Mouse (Mus musculus) kidney, postnatal 0 days (tissue): ENCODE results near the gene Sap30l. TPM values are rescaled to one million over a fixed set of nuclear protein-coding genes. Genes with fewer than 3 reads are reported as not detected.
"Not testable (repeated sequence)": the region's sequence is repeated elsewhere in the genome, so short reads cannot be mapped to it uniquely, and the experiment has no call there.

Experiments used
- ATAC-seq: fragments of 200-750 bp; cut with Nextera tagmentation; replicated peaks from 2 replicates; pipeline ENCODE4 v1.8.0; 2017; ENCODE audit warnings: low read depth, moderate number of reproducible peaks, moderate TSS enrichment, moderate library complexity; ENCODE audit not compliant: low FRiP score
- DNase-seq: peaks from one replicate; pipeline ENCODE4 v3.0.0-alpha.2; 2016; ENCODE audit warnings: low spot score
- H3K27ac ChIP-seq: fragments of 300-500 bp; sonication (generic); 2 replicates; pipeline ENCODE4 v1.5.1; 2014; ENCODE audit warnings: mild to moderate bottlenecking
- H3K27me3 ChIP-seq: fragments of 300-500 bp; sonication (generic); 2 replicates; pipeline ENCODE4 v1.6.1; 2014; ENCODE audit warnings: low read length, mixed read lengths; ENCODE audit not compliant: insufficient read depth
- H3K36me3 ChIP-seq: fragments of 300-500 bp; sonication (generic); 2 replicates; pipeline ENCODE4 v1.6.1; 2014; ENCODE audit warnings: low read length, mixed read lengths; ENCODE audit not compliant: insufficient read depth
- H3K4me1 ChIP-seq: fragments of 300-500 bp; sonication (generic); replicated peaks from 2 replicates; pipeline ENCODE4 v1.6.1; 2014; ENCODE audit warnings: antibody characterized with exemption, low read length, mixed read lengths; ENCODE audit not compliant: insufficient read depth
- H3K4me2 ChIP-seq: fragments of 300-500 bp; sonication (generic); 2 replicates; pipeline ENCODE4 v1.6.1; 2014; ENCODE audit warnings: mild to moderate bottlenecking, low read length, moderate library complexity, mixed read lengths
- H3K4me3 ChIP-seq: fragments of 300-500 bp; sonication (generic); replicated peaks from 2 replicates; pipeline ENCODE4 v1.5.1; 2014; ENCODE audit warnings: low read depth, low read length
- H3K9ac ChIP-seq: fragments of 300-500 bp; sonication (generic); 2 replicates; pipeline ENCODE4 v1.6.1; 2014; ENCODE audit warnings: low read depth, low read length
- H3K9me3 ChIP-seq: fragments of 300-500 bp; sonication (generic); replicated peaks from 2 replicates; pipeline ENCODE4 v1.6.1; 2016; ENCODE audit warnings: low read length, inconsistent platforms, mixed read lengths
- CTCF ChIP-seq: IDR thresholded peaks from 2 replicates; pipeline ENCODE4 v1.5.1; 2016; ENCODE audit warnings: antibody characterized with exemption, low read depth, mild to moderate bottlenecking, moderate library complexity
- WGBS: fragments of 180-500 bp; shearing (Covaris S2); extraction: QIAGEN DNeasy Blood & Tissue Kit; methylation state at CpG from one replicate; pipeline ENCODE4 v1.1.7; 2014; 5-methylcytosine and 5-hydroxymethylcytosine counted together
- polyA plus RNA-seq: library from polyadenylated mRNA; unstranded; fragments of >200 nt; fragmentation: Nextera tagmentation; extraction: Ambion mirVana; gene quantifications from 2 replicates; pipeline ENCODE4 v1.2.1, GENCODE M21; 2015

Sap30l gene
- polyA plus RNA-seq, 1 experiment from 2014 or later, result 19.1 TPM

GRCm38 (mm10) chr11:57837861-57838680 is 36.6 kb downstream of the Sap30l start:
- H3K9ac ChIP-seq, result no peak overlapping the region
- DNase-seq (no peak), ATAC-seq (no peak)
- no peaks in the 10 kb centered on the region for H3K9me3 ChIP-seq
- no peak for TF ChIP-seq CTCF
- WGBS, result 7% methylated on average over 22 of the region's 22 CpGs
- no peak overlapping the region for H3K4me3 ChIP-seq
- no peaks in the 10 kb centered on the region for H3K36me3 ChIP-seq
- H3K4me2 ChIP-seq, result no peak overlapping the region
- H3K4me1 ChIP-seq, result peaks cover 8% of the 10 kb centered on the region; the same call in 1 of the 2 replicates
- H3K27me3 ChIP-seq, result peaks cover 83% of the 10 kb centered on the region
- H3K27ac ChIP-seq, result no peak overlapping the region

DNA sequence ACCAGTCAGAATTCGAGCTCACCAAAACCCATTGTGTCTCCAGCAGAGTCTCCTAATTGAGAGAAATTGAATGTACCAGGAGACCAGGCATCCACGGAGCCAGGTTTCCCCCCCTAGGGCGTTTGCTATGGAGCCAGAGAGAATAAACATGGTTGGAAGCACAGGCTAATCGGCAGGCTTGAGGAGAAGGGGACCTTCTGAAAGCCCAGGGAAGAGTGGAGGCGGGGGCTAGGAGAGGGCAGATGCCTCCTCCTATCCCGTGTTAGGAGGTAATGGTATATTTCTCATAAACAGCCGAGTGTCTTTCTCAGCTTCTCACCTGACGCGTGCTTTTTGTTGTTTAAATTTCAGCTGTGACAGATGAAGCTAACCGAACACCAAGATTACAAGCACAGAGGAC is 39.5 kb downstream of the Sap30l start:
- no peak overlapping the region for H3K27ac ChIP-seq
- 18% methylated on average over 10 of the region's 10 CpGs for WGBS
- no peak overlapping the region for H3K4me3 ChIP-seq
- DNase-seq (no peak), ATAC-seq (no peak)
- no peak for TF ChIP-seq CTCF
- H3K27me3 ChIP-seq, result peaks cover 56% of the 10 kb centered on the region
- H3K9ac ChIP-seq, result no peak overlapping the region
- no peaks in the 10 kb centered on the region for H3K36me3 ChIP-seq
- H3K4me2 ChIP-seq, result no peak overlapping the region
- no peaks in the 10 kb centered on the region for H3K9me3 ChIP-seq
- H3K4me1 ChIP-seq, result peaks cover 8% of the 10 kb centered on the region; the same call in 1 of the 2 replicates

GRCm38 (mm10) chr11:57841391-57841790 is 40.0 kb downstream of the Sap30l start:
- H3K4me2 ChIP-seq, result no peak overlapping the region
- H3K27ac ChIP-seq, result no peak overlapping the region
- H3K4me1 ChIP-seq, result peaks cover 8% of the 10 kb centered on the region; the same call in 1 of the 2 replicates
- no peak overlapping the region for H3K4me3 ChIP-seq
- no peaks in the 10 kb centered on the region for H3K9me3 ChIP-seq
- ATAC-seq, result no peak
- no peaks in the 10 kb centered on the region for H3K36me3 ChIP-seq
- peaks cover 52% of the 10 kb centered on the region for H3K27me3 ChIP-seq
- 26% methylated on average over 7 of the region's 7 CpGs for WGBS
- H3K9ac ChIP-seq, result no peak overlapping the region
- TF ChIP-seq CTCF, result no peak
- no peak for DNase-seq

- not testable (repeated sequence) for H3K4me3 ChIP-seq, H3K9me3 ChIP-seq, H3K36me3 ChIP-seq, H3K4me2 ChIP-seq, H3K4me1 ChIP-seq, DNase-seq, ATAC-seq, H3K9ac ChIP-seq, H3K27ac ChIP-seq, H3K27me3 ChIP-seq
- 85% methylated on average over 8 of the region's 9 CpGs for WGBS
Observed at GRCm38 (mm10) chr11:57846421-57847363, 45.3 kb downstream of the Sap30l start.

DNA sequence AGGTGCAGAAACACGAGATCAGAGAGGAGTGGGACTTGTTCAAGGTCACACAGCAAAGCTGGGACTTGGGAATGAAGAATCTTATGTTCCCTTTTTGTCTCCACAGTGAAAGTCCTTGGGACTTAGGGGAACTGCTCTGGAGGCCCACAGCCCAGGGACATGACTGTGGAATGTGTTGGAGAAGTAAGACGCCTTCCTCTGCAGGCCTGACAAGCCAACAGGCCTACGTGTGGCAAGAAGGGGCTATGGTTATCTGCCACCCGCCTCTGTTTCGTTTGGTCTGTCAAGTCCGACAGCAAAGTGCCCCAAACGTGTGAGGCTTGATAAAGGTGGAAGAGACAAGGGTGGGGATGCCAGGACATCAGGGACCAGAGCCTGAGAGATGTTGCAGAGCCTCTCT is 46.0 kb downstream of the Sap30l start:
- Histone ChIP-seq H3K4me3 (no peak overlapping the region), H3K4me2 (no peak overlapping the region), H3K27ac (no peak overlapping the region), H3K36me3 (no peaks in the 10 kb centered on the region), H3K9ac (no peak overlapping the region), H3K9me3 (no peaks in the 10 kb centered on the region), H3K4me1 (no peaks in the 10 kb centered on the region), H3K27me3 (no peaks in the 10 kb centered on the region)
- DNase-seq (no peak), ATAC-seq (no peak)
- no peak for TF ChIP-seq CTCF
- WGBS, result 69% methylated on average over 7 of the region's 7 CpGs

- WGBS, result 51% methylated on average over 7 of the region's 7 CpGs
- H3K9me3 ChIP-seq, result no peaks in the 10 kb centered on the region
- no peak overlapping the region for H3K4me2 ChIP-seq
- H3K27ac ChIP-seq, result no peak overlapping the region
- ATAC-seq (no peak), DNase-seq (no peak)
- H3K4me3 ChIP-seq, result no peak overlapping the region
- no peaks in the 10 kb centered on the region for H3K36me3 ChIP-seq
- TF ChIP-seq CTCF, result no peak
- no peak overlapping the region for H3K9ac ChIP-seq
- H3K4me1 ChIP-seq, result no peaks in the 10 kb centered on the region
- no peaks in the 10 kb centered on the region for H3K27me3 ChIP-seq
Observed at GRCm38 (mm10) chr11:57850298-57850697, 48.9 kb downstream of the Sap30l start.
